Mouse (Mus musculus) cerebellum, adult 2 months (tissue): ENCODE measurements around the gene Krtap9-5.

ENCODE experiments used
- CTCF ChIP-seq: fragments of 200-500 bp; IDR thresholded peaks from 2 replicates; pipeline ENCODE4 v1.5.1; 2011; ENCODE audit warnings: low read depth, mild to moderate bottlenecking, control low read depth, low read length, moderate library complexity, borderline replicate concordance; ENCODE audit not compliant: insufficient read depth
- POLR2A ChIP-seq: fragments of 200-500 bp; IDR thresholded peaks from 2 replicates; pipeline ENCODE4 v1.6.1; 2011; ENCODE audit warnings: low read length, control low read depth, borderline replicate concordance; ENCODE audit not compliant: insufficient read depth

GRCm38 (mm10) chr11:99985291-99986092, 37.2 kb downstream of the Krtap9-5 start:
- TF ChIP-seq CTCF (no peak), POLR2A (no peak)
